Mouse (Mus musculus): ENCODE data around the gene Mindy4. TPM values are rescaled to one million over a fixed set of nuclear protein-coding genes. Genes with fewer than 3 reads are reported as not detected.

The Mindy4 gene
- total and polyA plus RNA-seq, 3 experiments = not detected

GRCm38 (mm10) chr6:55299917-55300316 lies 96.7 kb downstream of the Mindy4 start:
- Histone ChIP-seq H3K9ac (ENCODE audit: insufficient read depth, low read depth) (no peak overlapping the region), H3K4me3 (replicated peaks in 1 of 3; ENCODE audit: low read depth in 2 of 3, low read length in 2 of 3, poor library complexity in 1 of 3) (no peak overlapping the region), H3K36me3 (replicated peaks in 1 of 2; ENCODE audit: control insufficient read depth in 1 of 2, insufficient read depth in 1 of 2, low read length in 1 of 2) (no peaks in the 10 kb centered on the region), H3K4me1 (ENCODE audit: control insufficient read depth in 1 of 2, insufficient read depth in 2 of 2) (peaks cover 0 to under 1% of the 10 kb centered on the region in 2 experiments; a peak in 2 of 4 replicates), H3K27ac (ENCODE audit: insufficient read depth, low read depth) (no peak overlapping the region), H3K79me2 (replicated peaks; ENCODE audit: control insufficient read depth, extremely low read depth, insufficient read depth, poor library complexity, severe bottlenecking) (no peaks in the 10 kb centered on the region), H3K27me3 (replicated peaks) (peaks cover 80% of the 10 kb centered on the region), H3K4me2 (ENCODE audit: insufficient read depth, low read depth, poor library complexity, severe bottlenecking) (no peak overlapping the region), H3K9me3 (replicated peaks; ENCODE audit: low read length) (no peaks in the 10 kb centered on the region)
- in situ Hi-C loops (cut with MboI; ENCODE audit: low pct_ligation_motif_present, low pct_unique_long_range_greater_than_20kb, low sequenced_read_pairs) (no loop called here), dilution Hi-C loops (cut with MboI; ENCODE audit: extremely low pct_ligation_motif_present, extremely low pct_unique_long_range_greater_than_20kb, low sequenced_read_pairs) (no loop called here)
- TF ChIP-seq ZNF384 (IDR thresholded peaks at IDR 0.05; ENCODE audit: low read depth, low read length) = no peak
- TF ChIP-seq ELF1 (IDR thresholded peaks at IDR 0.05; ENCODE audit: low read depth, low read length) = no peak
- no peak for TF ChIP-seq RCOR1 (conservative IDR thresholded peaks at IDR 0.05; ENCODE audit: low read depth, low read length)
- TF ChIP-seq MAX (IDR thresholded peaks at IDR 0.05; ENCODE audit: low read length) = no peak
- TF ChIP-seq ZMIZ1 (IDR thresholded peaks at IDR 0.05; ENCODE audit: low read depth, low read length) = no peak
- no peak for TF ChIP-seq POLR2AphosphoS2 (IDR thresholded peaks at IDR 0.05; ENCODE audit: low read depth, low read length)
- no peak for TF ChIP-seq MEF2A (IDR thresholded peaks at IDR 0.05; ENCODE audit: borderline replicate concordance, low read depth, low read length)
- no peak for TF ChIP-seq JUN (IDR thresholded peaks at IDR 0.05; ENCODE audit: insufficient read depth, low read depth, low read length)
- no peak for TF ChIP-seq IRF4 (IDR thresholded peaks at IDR 0.05; ENCODE audit: low read depth, low read length)
- TF ChIP-seq CHD2 (IDR thresholded peaks at IDR 0.05; ENCODE audit: low read length) = no peak
- no peak for TF ChIP-seq MXI1 (IDR thresholded peaks at IDR 0.05; ENCODE audit: low read depth, low read length)
- TF ChIP-seq CHD1 (IDR thresholded peaks at IDR 0.05; ENCODE audit: low read depth, low read length) = no peak
- TF ChIP-seq MYC (IDR thresholded peaks at IDR 0.05; ENCODE audit: low read depth, low read length) = no peak
- no peak for TF ChIP-seq HCFC1 (IDR thresholded peaks at IDR 0.05; ENCODE audit: low read depth, low read length)
- TF ChIP-seq JUND (conservative IDR thresholded peaks at IDR 0.05; ENCODE audit: low read depth, low read length) = no peak
- TF ChIP-seq USF2 (conservative IDR thresholded peaks at IDR 0.05; ENCODE audit: low read depth, low read length) = no peak
- no peak for TF ChIP-seq BHLHE40 (IDR thresholded peaks at IDR 0.05; ENCODE audit: low read depth, low read length)
- TF ChIP-seq ZKSCAN1 (IDR thresholded peaks at IDR 0.05; ENCODE audit: borderline replicate concordance, low read depth, low read length) = no peak
- no peak for DNase-seq (ENCODE audit: extremely low read depth)

- Histone ChIP-seq H3K36me3 (replicated peaks in 1 of 2; ENCODE audit: control insufficient read depth in 1 of 2, insufficient read depth in 1 of 2, low read length in 1 of 2) (no peaks in the 10 kb centered on the region), H3K27me3 (replicated peaks) (peaks cover 82% of the 10 kb centered on the region), H3K27ac (ENCODE audit: insufficient read depth, low read depth) (no peak overlapping the region), H3K4me3 (replicated peaks in 1 of 3; ENCODE audit: low read depth in 2 of 3, low read length in 2 of 3, poor library complexity in 1 of 3) (no peak overlapping the region), H3K9ac (ENCODE audit: insufficient read depth, low read depth) (no peak overlapping the region), H3K9me3 (replicated peaks; ENCODE audit: low read length) (no peaks in the 10 kb centered on the region), H3K79me2 (replicated peaks; ENCODE audit: control insufficient read depth, extremely low read depth, insufficient read depth, poor library complexity, severe bottlenecking) (no peaks in the 10 kb centered on the region), H3K4me1 (ENCODE audit: control insufficient read depth in 1 of 2, insufficient read depth in 2 of 2) (no peaks in the 10 kb centered on the region), H3K4me2 (ENCODE audit: insufficient read depth, low read depth, poor library complexity, severe bottlenecking) (no peak overlapping the region)
- TF ChIP-seq ZNF384 (IDR thresholded peaks at IDR 0.05; ENCODE audit: low read depth, low read length) (no peak), BHLHE40 (IDR thresholded peaks at IDR 0.05; ENCODE audit: low read depth, low read length) (no peak), SIN3A (IDR thresholded peaks at IDR 0.05; ENCODE audit: low read length) (no peak), MYC (IDR thresholded peaks at IDR 0.05; ENCODE audit: low read depth, low read length) (no peak), CHD2 (IDR thresholded peaks at IDR 0.05; ENCODE audit: low read length) (no peak), KAT2A (IDR thresholded peaks at IDR 0.05; ENCODE audit: insufficient replicate concordance, low read length) (no peak), JUND (conservative IDR thresholded peaks at IDR 0.05; ENCODE audit: low read depth, low read length) (no peak), ZMIZ1 (IDR thresholded peaks at IDR 0.05; ENCODE audit: low read depth, low read length) (no peak), EP300 (IDR thresholded peaks at IDR 0.05; ENCODE audit: low read length) (no peak), IRF4 (IDR thresholded peaks at IDR 0.05; ENCODE audit: low read depth, low read length) (no peak), USF1 (IDR thresholded peaks at IDR 0.05; ENCODE audit: low read depth, low read length) (no peak), PAX5 (IDR thresholded peaks at IDR 0.05; ENCODE audit: low read length) (no peak), E2F4 (IDR thresholded peaks at IDR 0.05; ENCODE audit: insufficient replicate concordance, low read depth, low read length) (no peak), GABPA (IDR thresholded peaks at IDR 0.05; ENCODE audit: insufficient replicate concordance, low read depth, low read length) (no peak)
- dilution Hi-C loops (cut with MboI; ENCODE audit: extremely low pct_ligation_motif_present, extremely low pct_unique_long_range_greater_than_20kb, low sequenced_read_pairs) = no loop called here
- in situ Hi-C loops (cut with MboI; ENCODE audit: low pct_ligation_motif_present, low pct_unique_long_range_greater_than_20kb, low sequenced_read_pairs) = no loop called here
- no peak for DNase-seq (ENCODE audit: extremely low read depth)
These were observed 97.5 kb downstream of the Mindy4 start for GRCm38 (mm10) chr6:55300704-55301103.
